Mouse (Mus musculus): ENCODE measurements around the gene Rbms1. TPM values are rescaled to one million over a fixed set of nuclear protein-coding genes. Genes with fewer than 3 reads are reported as not detected.

Gene Rbms1
- total RNA-seq, 2 experiments from 2014 or later, result 5.4 to 17.2 TPM

- ATAC-seq (replicated peaks; ENCODE audit: low FRiP score, poor library complexity, severe bottlenecking), result no peak
Observed at GRCm38 (mm10) chr2:60825690-60826089, 137.3 kb downstream of the Rbms1 start.

DNA sequence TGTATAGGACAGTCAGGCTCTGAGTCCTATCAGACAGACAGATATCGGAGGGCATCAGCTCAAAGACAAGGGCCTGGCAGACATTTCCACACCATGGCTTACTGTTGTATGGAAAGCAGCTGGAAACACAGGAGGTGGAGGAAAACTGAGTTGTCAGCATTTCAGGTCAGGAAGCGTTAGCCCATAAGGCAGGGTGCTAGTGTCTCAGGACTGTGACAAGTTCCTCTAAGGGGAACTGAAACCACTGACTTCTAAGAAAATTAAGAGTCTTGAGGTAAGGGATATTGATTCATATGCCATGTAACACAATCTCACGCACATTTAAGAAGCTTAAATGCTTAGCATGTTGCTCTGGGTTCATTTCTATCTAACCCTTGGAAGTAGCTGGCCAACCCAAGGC lies 141.4 kb downstream of the Rbms1 start:
- ATAC-seq (replicated peaks; ENCODE audit: low FRiP score, poor library complexity, severe bottlenecking), result no peak

DNA sequence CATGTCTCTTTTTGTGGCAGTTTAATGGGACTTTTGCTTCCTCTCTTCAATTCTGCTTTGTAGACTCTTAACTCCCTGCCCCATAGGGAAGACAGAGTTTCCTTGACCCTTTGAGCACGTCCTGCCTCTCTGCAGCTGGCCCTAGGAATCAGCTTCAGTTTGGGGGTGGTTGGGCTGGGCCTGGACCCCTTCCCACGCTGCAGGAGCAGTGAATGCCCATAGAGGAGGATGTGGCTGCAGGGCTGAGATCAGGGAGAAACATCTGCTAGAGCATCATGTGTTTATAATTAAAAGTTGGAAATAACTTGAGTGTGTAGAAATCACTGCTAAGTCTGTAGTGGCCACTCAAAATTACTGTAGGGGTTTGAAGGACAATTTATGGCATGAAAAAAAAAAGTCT lies 144.4 kb downstream of the Rbms1 start:
- ATAC-seq (replicated peaks; ENCODE audit: low FRiP score, poor library complexity, severe bottlenecking), result no peak

- no peak for ATAC-seq (replicated peaks; ENCODE audit: low FRiP score, poor library complexity, severe bottlenecking)
Observed at GRCm38 (mm10) chr2:60816307-60816706, 146.7 kb downstream of the Rbms1 start.

GRCm38 (mm10) chr2:60814788-60815187 lies 148.2 kb downstream of the Rbms1 start:
- no peak for ATAC-seq (replicated peaks; ENCODE audit: low FRiP score, poor library complexity, severe bottlenecking)

DNA sequence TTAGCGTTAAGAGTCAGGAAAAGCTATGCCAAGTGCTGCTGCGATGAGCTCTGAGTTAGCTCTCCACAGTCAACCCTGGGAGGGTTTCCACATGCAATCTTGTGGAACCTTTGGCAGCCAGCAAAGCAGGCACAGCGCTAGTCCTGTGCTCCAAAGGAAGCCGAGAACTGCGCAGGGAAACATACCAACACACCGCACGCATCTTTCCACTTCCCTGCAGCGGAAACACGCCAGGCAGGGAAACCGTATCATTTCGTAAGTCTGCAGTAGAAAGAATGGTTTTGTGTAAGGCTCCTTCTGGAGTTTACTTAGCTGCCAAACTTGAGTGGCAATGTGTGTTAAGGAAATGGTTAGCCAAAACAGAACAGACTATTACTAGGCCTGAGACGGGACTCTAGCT lies 150.0 kb downstream of the Rbms1 start:
- ATAC-seq (replicated peaks; ENCODE audit: low FRiP score, poor library complexity, severe bottlenecking), result no peak

GRCm38 (mm10) chr2:60810617-60811016 lies 152.4 kb downstream of the Rbms1 start:
- no peak for ATAC-seq (replicated peaks; ENCODE audit: low FRiP score, poor library complexity, severe bottlenecking)

DNA sequence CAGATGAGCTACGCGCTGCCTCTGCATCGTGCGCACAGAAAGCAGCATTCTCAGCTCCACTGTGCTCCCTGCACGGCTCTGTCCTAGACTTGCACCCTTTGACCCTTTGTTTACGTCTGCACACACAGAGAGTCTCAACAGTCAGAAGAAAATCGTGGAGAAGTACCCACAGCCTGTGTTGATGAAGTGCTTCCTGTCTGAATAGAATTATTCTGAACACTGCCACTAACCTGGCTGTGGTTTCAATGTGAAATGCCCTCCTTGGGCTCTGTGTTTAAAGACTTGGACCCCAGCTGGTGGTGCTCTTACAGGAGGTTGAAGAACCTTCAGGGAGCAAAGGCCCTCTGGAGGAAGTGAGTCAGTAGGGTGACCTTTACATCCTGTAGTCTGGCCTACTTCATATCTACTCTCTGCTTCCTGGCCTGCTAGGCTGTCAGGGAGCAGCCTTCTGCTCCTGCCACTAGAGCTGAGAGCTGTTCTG lies 153.5 kb downstream of the Rbms1 start:
- no peak for ATAC-seq (replicated peaks; ENCODE audit: low FRiP score, poor library complexity, severe bottlenecking)

DNA sequence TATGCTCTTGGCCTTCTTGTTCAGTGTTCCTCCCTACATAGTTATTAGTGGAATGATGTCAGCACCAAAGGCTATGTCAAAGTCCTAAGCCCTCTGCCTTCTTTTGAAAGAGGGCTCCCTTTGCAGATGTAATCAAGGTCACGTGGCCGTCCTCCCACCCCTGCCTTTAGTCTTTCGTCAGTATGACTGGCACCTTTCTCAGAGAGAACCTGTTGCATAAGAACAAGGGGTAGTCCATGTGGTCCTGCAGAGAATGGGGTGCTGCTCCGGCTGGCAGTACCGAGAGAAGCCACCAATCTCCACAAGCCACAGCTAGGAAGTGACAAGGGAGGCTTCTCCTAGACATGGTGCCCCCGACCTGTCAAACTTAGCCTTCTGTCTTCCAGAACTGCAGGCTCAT lies 154.2 kb downstream of the Rbms1 start:
- ATAC-seq (replicated peaks; ENCODE audit: low FRiP score, poor library complexity, severe bottlenecking), result no peak

- no peak for ATAC-seq (replicated peaks; ENCODE audit: low FRiP score, poor library complexity, severe bottlenecking)
Observed at GRCm38 (mm10) chr2:60807341-60808195, 155.4 kb downstream of the Rbms1 start.

DNA sequence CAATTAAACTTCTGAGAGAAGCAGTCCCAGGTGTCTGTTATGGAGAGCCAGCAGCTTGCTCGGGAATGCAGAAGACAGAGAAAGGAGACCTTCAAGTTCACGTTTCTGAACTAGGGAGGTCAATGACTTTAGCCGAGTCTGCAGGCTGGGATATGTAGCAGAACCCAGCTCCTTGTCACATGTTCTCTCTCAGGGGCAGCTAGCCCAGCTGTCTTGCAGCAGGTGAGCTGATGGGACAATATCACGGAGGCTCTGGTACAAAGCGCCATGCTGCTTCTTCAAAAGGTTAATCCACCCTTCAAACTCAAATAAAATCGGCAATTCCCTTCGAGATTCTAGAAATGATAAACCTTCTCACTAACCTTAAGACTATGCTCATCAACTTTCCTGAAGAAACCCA lies 158.2 kb downstream of the Rbms1 start:
- no peak for ATAC-seq (replicated peaks; ENCODE audit: low FRiP score, poor library complexity, severe bottlenecking)

GRCm38 (mm10) chr2:60803377-60803776 lies 159.6 kb downstream of the Rbms1 start:
- ATAC-seq (replicated peaks; ENCODE audit: low FRiP score, poor library complexity, severe bottlenecking), result no peak

DNA sequence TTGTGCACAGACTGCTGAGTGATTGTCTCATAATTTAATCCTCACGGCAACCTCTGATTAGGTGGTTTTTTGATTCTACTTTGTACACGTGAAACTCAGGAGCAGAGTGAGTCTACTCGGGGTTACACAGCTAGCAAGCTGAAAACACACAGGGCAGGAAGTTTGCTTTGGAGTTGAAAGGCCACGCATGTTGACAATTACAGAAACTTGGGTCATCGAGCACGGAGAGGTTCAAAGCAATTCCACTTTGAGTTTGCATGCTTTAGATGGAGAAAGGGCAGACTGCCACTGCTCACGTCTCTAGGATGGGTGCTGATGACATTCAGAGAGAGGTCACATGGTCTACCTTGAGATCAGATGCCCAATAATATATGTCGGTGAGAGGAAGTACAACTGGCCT lies 160.2 kb downstream of the Rbms1 start:
- no peak for ATAC-seq (replicated peaks; ENCODE audit: low FRiP score, poor library complexity, severe bottlenecking)

- no peak for ATAC-seq (replicated peaks; ENCODE audit: low FRiP score, poor library complexity, severe bottlenecking)
Observed at GRCm38 (mm10) chr2:60802191-60802590, 160.8 kb downstream of the Rbms1 start.

DNA sequence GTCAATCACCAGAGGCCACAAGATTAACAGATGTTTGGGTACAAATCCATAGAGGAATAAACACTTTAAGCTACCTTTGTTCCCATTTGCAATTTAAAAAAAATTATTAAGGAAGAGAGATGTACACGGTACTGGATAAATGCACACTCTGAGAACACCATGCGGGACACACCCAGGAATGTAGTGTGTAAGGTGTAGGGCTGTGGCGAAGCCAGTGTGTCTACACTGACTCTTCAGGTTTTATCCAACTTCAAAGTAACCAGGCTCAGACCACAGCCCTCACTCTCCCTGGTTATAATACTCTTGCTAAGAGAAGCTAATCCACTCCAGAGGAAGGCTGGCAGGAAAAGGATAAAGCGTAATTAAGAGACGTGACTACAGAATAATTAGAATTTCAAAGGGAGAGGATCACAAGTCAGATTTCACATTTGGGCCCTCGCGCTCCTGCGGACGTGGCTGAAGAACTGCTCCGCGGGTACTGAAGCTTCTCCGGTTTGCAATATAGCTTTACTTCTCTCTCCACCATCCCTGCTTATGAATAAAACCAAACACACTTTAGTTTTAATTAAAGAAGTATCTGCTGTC lies 161.3 kb downstream of the Rbms1 start:
- ATAC-seq (replicated peaks; ENCODE audit: low FRiP score, poor library complexity, severe bottlenecking), result no peak

DNA sequence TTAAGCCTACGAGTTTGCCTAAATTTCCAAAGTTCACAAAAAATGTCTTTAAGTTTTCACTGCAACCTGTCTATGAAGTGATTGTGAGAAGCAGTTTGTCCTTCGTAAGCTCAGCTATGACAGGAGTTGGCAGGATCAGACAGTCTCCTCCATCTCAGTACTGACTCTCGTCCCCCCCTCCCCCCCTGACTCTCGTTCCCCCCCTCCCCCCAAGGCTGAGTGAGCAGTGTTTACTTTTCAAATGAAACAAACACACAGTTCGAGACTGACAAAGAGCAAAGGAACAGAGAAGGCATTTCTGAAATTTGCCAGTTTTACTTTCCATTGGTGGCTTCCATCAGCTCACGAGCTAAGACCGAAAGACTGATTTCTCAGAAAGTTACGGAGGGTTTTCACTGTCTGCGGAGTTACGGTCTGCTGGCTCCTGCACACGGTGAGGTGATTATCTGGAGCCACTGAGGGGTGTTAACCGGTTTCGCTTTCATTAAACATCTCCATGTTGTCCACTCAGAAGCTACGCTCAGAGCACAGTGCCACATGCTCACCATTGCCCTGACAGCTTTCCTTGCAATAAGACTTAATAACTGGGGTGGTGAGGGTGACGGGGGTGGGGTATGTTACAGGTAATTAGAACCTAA lies 162.0 kb downstream of the Rbms1 start:
- no peak for ATAC-seq (replicated peaks; ENCODE audit: low FRiP score, poor library complexity, severe bottlenecking)

DNA sequence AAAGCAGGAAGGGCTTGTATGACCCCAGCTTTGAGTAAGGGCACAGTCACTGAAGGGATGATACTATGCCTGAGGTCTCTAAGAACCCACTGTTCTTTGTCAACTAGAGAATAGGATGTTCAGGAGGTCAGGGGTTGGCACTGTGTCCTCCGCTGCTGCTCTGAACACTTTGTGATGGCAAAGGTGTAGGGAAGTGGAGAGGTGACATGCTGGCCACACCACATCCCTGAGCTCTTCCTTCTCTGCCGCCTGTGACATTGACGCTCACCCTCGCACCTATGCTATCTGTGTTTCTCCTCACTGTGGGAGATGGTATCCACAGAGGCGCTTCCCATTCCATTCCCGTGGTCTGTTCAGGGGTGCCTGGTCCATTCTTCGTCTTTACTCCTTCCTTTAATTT lies 163.2 kb downstream of the Rbms1 start:
- ATAC-seq (replicated peaks; ENCODE audit: low FRiP score, poor library complexity, severe bottlenecking), result no peak

- no peak for ATAC-seq (replicated peaks; ENCODE audit: low FRiP score, poor library complexity, severe bottlenecking)
Observed at GRCm38 (mm10) chr2:60798767-60799529, 164.0 kb downstream of the Rbms1 start.

DNA sequence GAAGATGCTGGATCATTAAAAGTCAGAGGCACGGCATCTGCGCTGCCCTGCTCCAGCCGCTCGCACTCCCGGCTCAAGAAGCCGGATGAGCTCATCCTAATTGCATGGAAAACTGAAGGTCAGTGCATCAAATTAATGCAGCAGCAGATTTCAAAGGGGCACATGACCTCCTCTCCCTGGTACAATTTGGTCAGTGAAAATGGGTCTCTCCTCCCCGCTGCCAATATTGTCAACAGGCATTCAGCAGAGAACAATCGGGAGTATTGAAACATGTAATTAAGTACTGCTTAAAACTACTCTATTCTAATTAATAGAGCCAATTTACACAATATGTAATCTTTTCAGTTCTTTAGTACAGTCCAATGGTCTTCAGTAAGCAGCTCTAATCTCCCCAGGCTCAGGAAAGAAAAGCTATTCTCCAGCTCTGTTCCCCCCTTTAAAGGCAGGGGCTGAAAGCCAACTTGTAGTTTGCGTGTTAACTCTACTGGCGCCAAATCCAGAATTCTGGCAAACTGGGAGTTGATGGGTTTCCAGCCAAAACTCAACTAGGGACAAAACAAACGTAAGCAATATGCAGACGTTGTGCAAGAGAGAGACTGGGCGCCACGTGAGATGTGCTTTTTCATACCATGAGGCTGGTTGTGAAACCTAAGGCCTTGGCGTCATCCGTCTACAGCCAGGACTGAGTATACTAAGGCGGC lies 165.9 kb downstream of the Rbms1 start:
- no peak for ATAC-seq (replicated peaks; ENCODE audit: low FRiP score, poor library complexity, severe bottlenecking)

- no peak for ATAC-seq (replicated peaks; ENCODE audit: low FRiP score, poor library complexity, severe bottlenecking)
Observed at GRCm38 (mm10) chr2:60796616-60796968, 166.4 kb downstream of the Rbms1 start.
